Mouse (Mus musculus): ENCODE data around the gene Mef2b. TPM values are rescaled to one million over a fixed set of nuclear protein-coding genes. Genes with fewer than 3 reads are reported as not detected.

Mef2b gene
- polyA plus RNA-seq, 1 experiment, result 0.85 TPM

GRCm38 (mm10) chr8:70208130-70208529 is 68.6 kb downstream of the Mef2b start:
- Histone ChIP-seq H3K27me3 (ENCODE audit: control insufficient read depth, insufficient read depth, insufficient read length) (no peaks in the 10 kb centered on the region), H3K4me2 (ENCODE audit: low read depth) (no peak overlapping the region), H3K36me3 (ENCODE audit: control insufficient read depth, insufficient read depth) (no peaks in the 10 kb centered on the region), H3K4me3 (no peak overlapping the region), H3K79me2 (ENCODE audit: control insufficient read depth, insufficient read depth) (no peaks in the 10 kb centered on the region), H3ac (ENCODE audit: control insufficient read depth, insufficient read length) (no peak overlapping the region)
- no peak for TF ChIP-seq REST (IDR thresholded peaks at IDR 0.05; ENCODE audit: insufficient read depth, insufficient read length)
- TF ChIP-seq SRF (IDR thresholded peaks at IDR 0.05; ENCODE audit: control insufficient read depth, insufficient read length, low read depth), result no peak
- TF ChIP-seq USF1 (IDR thresholded peaks at IDR 0.05; ENCODE audit: low read depth), result no peak
- no peak for TF ChIP-seq POLR2AphosphoS2 (IDR thresholded peaks at IDR 0.05; ENCODE audit: insufficient read length, low read depth)
- TF ChIP-seq MAX (IDR thresholded peaks at IDR 0.05; ENCODE audit: low read depth), result no peak
- no peak for TF ChIP-seq MYOG (IDR thresholded peaks at IDR 0.05; ENCODE audit: control insufficient read depth in 1 of 3, insufficient read depth in 1 of 3, insufficient read length in 2 of 3, low read depth in 2 of 3)
- TF ChIP-seq CEBPB (IDR thresholded peaks at IDR 0.05; ENCODE audit: insufficient read depth, poor library complexity, severe bottlenecking), result no peak
- TF ChIP-seq E2F4 (IDR thresholded peaks at IDR 0.05; ENCODE audit: insufficient read depth), result no peak
- TF ChIP-seq MYOD1 (IDR thresholded peaks at IDR 0.05; ENCODE audit: control insufficient read depth in 1 of 3, insufficient read length in 2 of 3, low read depth in 2 of 3), result no peak
- TF ChIP-seq TCF3 (IDR thresholded peaks at IDR 0.05; ENCODE audit: insufficient read length, low read depth), result no peak
- no peak for TF ChIP-seq TCF12 (IDR thresholded peaks at IDR 0.05; ENCODE audit: insufficient read depth, poor library complexity, severe bottlenecking)
- no peak for TF ChIP-seq POLR2A (IDR thresholded peaks at IDR 0.05; ENCODE audit: insufficient read length, low read depth)

- H3ac ChIP-seq (ENCODE audit: control insufficient read depth, insufficient read length), result no peak overlapping the region
- no peak overlapping the region for H3K4me3 ChIP-seq
- no peaks in the 10 kb centered on the region for H3K79me2 ChIP-seq (ENCODE audit: control insufficient read depth, insufficient read depth)
- TF ChIP-seq TCF12 (IDR thresholded peaks at IDR 0.05; ENCODE audit: insufficient read depth, poor library complexity, severe bottlenecking) (no peak), POLR2A (IDR thresholded peaks at IDR 0.05; ENCODE audit: insufficient read length, low read depth) (no peak)
- no peaks in the 10 kb centered on the region for H3K36me3 ChIP-seq (ENCODE audit: control insufficient read depth, insufficient read depth)
- H3K4me2 ChIP-seq (ENCODE audit: low read depth), result no peak overlapping the region
- H3K27me3 ChIP-seq (ENCODE audit: control insufficient read depth, insufficient read depth, insufficient read length), result no peaks in the 10 kb centered on the region
Observed at GRCm38 (mm10) chr8:70210538-70210937, 71.0 kb downstream of the Mef2b start.

- H3K79me2 ChIP-seq (ENCODE audit: control insufficient read depth, insufficient read depth), result no peaks in the 10 kb centered on the region
- H3K4me3 ChIP-seq, result peak overlapping the region; percentile 33
- H3ac ChIP-seq (ENCODE audit: control insufficient read depth, insufficient read length), result no peak overlapping the region
- H3K36me3 ChIP-seq (ENCODE audit: control insufficient read depth, insufficient read depth), result no peaks in the 10 kb centered on the region
- H3K27me3 ChIP-seq (ENCODE audit: control insufficient read depth, insufficient read depth, insufficient read length), result no peaks in the 10 kb centered on the region
- peak overlapping the region; percentile 96 for H3K4me2 ChIP-seq (ENCODE audit: low read depth)
- TF ChIP-seq SRF (IDR thresholded peaks at IDR 0.05; ENCODE audit: control insufficient read depth, insufficient read length, low read depth), result no peak
- no peak for TF ChIP-seq MAX (IDR thresholded peaks at IDR 0.05; ENCODE audit: low read depth)
- no peak for TF ChIP-seq REST (IDR thresholded peaks at IDR 0.05; ENCODE audit: insufficient read depth, insufficient read length)
- no peak for TF ChIP-seq TCF3 (IDR thresholded peaks at IDR 0.05; ENCODE audit: insufficient read length, low read depth)
- no peak for TF ChIP-seq E2F4 (IDR thresholded peaks at IDR 0.05; ENCODE audit: insufficient read depth)
- no peak for TF ChIP-seq MYOG (IDR thresholded peaks at IDR 0.05; ENCODE audit: control insufficient read depth in 1 of 3, insufficient read depth in 1 of 3, insufficient read length in 2 of 3, low read depth in 2 of 3)
Observed at GRCm38 (mm10) chr8:70211275-70211674, 71.8 kb downstream of the Mef2b start.

GRCm38 (mm10) chr8:70211726-70212111 is 72.2 kb downstream of the Mef2b start:
- Histone ChIP-seq H3K36me3 (ENCODE audit: control insufficient read depth, insufficient read depth) (no peaks in the 10 kb centered on the region), H3K4me3 (peak overlapping the region; percentile 33), H3K79me2 (ENCODE audit: control insufficient read depth, insufficient read depth) (no peaks in the 10 kb centered on the region), H3K4me2 (ENCODE audit: low read depth) (peak overlapping the region; percentile 96), H3K27me3 (ENCODE audit: control insufficient read depth, insufficient read depth, insufficient read length) (no peaks in the 10 kb centered on the region), H3ac (ENCODE audit: control insufficient read depth, insufficient read length) (peak overlapping the region; percentile 7)
- TF ChIP-seq MYOD1 (IDR thresholded peaks at IDR 0.05; ENCODE audit: control insufficient read depth in 1 of 3, insufficient read length in 2 of 3, low read depth in 2 of 3), result no peak
- TF ChIP-seq SRF (IDR thresholded peaks at IDR 0.05; ENCODE audit: control insufficient read depth, insufficient read length, low read depth), result no peak
- no peak for TF ChIP-seq MAX (IDR thresholded peaks at IDR 0.05; ENCODE audit: low read depth)
- no peak for TF ChIP-seq POLR2AphosphoS2 (IDR thresholded peaks at IDR 0.05; ENCODE audit: insufficient read length, low read depth)
- TF ChIP-seq USF1 (IDR thresholded peaks at IDR 0.05; ENCODE audit: low read depth), result no peak
- TF ChIP-seq REST (IDR thresholded peaks at IDR 0.05; ENCODE audit: insufficient read depth, insufficient read length), result no peak
- no peak for TF ChIP-seq TCF12 (IDR thresholded peaks at IDR 0.05; ENCODE audit: insufficient read depth, poor library complexity, severe bottlenecking)
- no peak for TF ChIP-seq TCF3 (IDR thresholded peaks at IDR 0.05; ENCODE audit: insufficient read length, low read depth)
- no peak for TF ChIP-seq POLR2A (IDR thresholded peaks at IDR 0.05; ENCODE audit: insufficient read length, low read depth)
- no peak for TF ChIP-seq E2F4 (IDR thresholded peaks at IDR 0.05; ENCODE audit: insufficient read depth)

GRCm38 (mm10) chr8:70212112-70213055 is 72.9 kb downstream of the Mef2b start, which contains the start of gene Slc25a42:
Gene Slc25a42, minus strand, starts transcription at chr8:70212305.
- Histone ChIP-seq H3K79me2 (ENCODE audit: control insufficient read depth, insufficient read depth) (no peaks in the 10 kb centered on the region), H3K27me3 (ENCODE audit: control insufficient read depth, insufficient read depth, insufficient read length) (no peaks in the 10 kb centered on the region), H3K4me2 (ENCODE audit: low read depth) (peak within 1 kb of the TSS; percentile 96), H3K4me3 (peak within 1 kb of the TSS; percentile 33), H3K36me3 (ENCODE audit: control insufficient read depth, insufficient read depth) (no peaks in the 10 kb centered on the region), H3ac (ENCODE audit: control insufficient read depth, insufficient read length) (peak within 1 kb of the TSS; percentile 7)
- TF ChIP-seq TCF3 (IDR thresholded peaks at IDR 0.05; ENCODE audit: insufficient read length, low read depth) (no peak), MYOG (IDR thresholded peaks at IDR 0.05; ENCODE audit: control insufficient read depth in 1 of 3, insufficient read depth in 1 of 3, insufficient read length in 2 of 3, low read depth in 2 of 3) (no peak), POLR2AphosphoS2 (IDR thresholded peaks at IDR 0.05; ENCODE audit: insufficient read length, low read depth) (peak; percentile 71), CEBPB (IDR thresholded peaks at IDR 0.05; ENCODE audit: insufficient read depth, poor library complexity, severe bottlenecking) (no peak), REST (IDR thresholded peaks at IDR 0.05; ENCODE audit: insufficient read depth, insufficient read length) (no peak), USF1 (IDR thresholded peaks at IDR 0.05; ENCODE audit: low read depth) (no peak), POLR2A (IDR thresholded peaks at IDR 0.05; ENCODE audit: insufficient read length, low read depth) (peak; percentile 88), MYOD1 (IDR thresholded peaks at IDR 0.05; ENCODE audit: control insufficient read depth in 1 of 3, insufficient read length in 2 of 3, low read depth in 2 of 3) (peak in 1 of 3 experiments; percentile 55), TCF12 (IDR thresholded peaks at IDR 0.05; ENCODE audit: insufficient read depth, poor library complexity, severe bottlenecking) (no peak), SRF (IDR thresholded peaks at IDR 0.05; ENCODE audit: control insufficient read depth, insufficient read length, low read depth) (peak; percentile 70), E2F4 (IDR thresholded peaks at IDR 0.05; ENCODE audit: insufficient read depth) (no peak), MAX (IDR thresholded peaks at IDR 0.05; ENCODE audit: low read depth) (no peak)

Data from myocyte (in vitro differentiated cells).